Mouse (Mus musculus) left cerebral cortex, postnatal 25 days (tissue): ENCODE measurements around the gene Sox6. TPM values are rescaled to one million over a fixed set of nuclear protein-coding genes. Genes with fewer than 3 reads are reported as not detected.

Source experiments
- DNase-seq, 2 experiments: peaks; one replicate each; pipeline ENCODE4 v3.0.0; 2022; ENCODE audit warnings: low spot score in 2 of 2, mixed read lengths in 1 of 2
- intact Hi-C: fragments of 180-260 bp; cut with DNase I; formaldehyde crosslinking; loops from one replicate; pipeline ENCODE4 v1.15.1; 2025
- total RNA-seq, 2 experiments: library from RNA; stranded (reverse); gene quantifications; 2 replicates each; pipeline ENCODE4 v1.2.3; 2021

The Sox6 gene
- total RNA-seq, 2 experiments from 2014 or later, result 25.7 to 33.0 TPM

- intact Hi-C loops, result no loop called here
- DNase-seq, result no peak
Observed at GRCm38 (mm10) chr7:115903931-115904797, 134.4 kb downstream of the Sox6 start.

- intact Hi-C loops, result no loop called here
- no peak for DNase-seq
Observed at GRCm38 (mm10) chr7:115903368-115903767, 135.2 kb downstream of the Sox6 start.

GRCm38 (mm10) chr7:115895831-115896230 lies 142.8 kb downstream of the Sox6 start:
- intact Hi-C loops, result no loop called here
- DNase-seq, result no peak

- intact Hi-C loops, result no loop called here
- DNase-seq, result no peak
Observed at GRCm38 (mm10) chr7:115895028-115895671, 143.4 kb downstream of the Sox6 start.

GRCm38 (mm10) chr7:115891482-115891881 lies 147.1 kb downstream of the Sox6 start:
- DNase-seq, result no peak
- intact Hi-C loops, result no loop called here

GRCm38 (mm10) chr7:115889926-115890325 lies 148.7 kb downstream of the Sox6 start:
- intact Hi-C loops, result no loop called here
- DNase-seq, result no peak

GRCm38 (mm10) chr7:115888561-115888960 lies 150.0 kb downstream of the Sox6 start:
- intact Hi-C loops, result no loop called here

GRCm38 (mm10) chr7:115888120-115888519 lies 150.5 kb downstream of the Sox6 start:
- DNase-seq, result no peak
- intact Hi-C loops, result no loop called here

More at GRCm38 (mm10) chr7:115888561-115888960, 150.0 kb downstream of the Sox6 start:
- DNase-seq, result no peak

GRCm38 (mm10) chr7:115872903-115873302 lies 165.7 kb downstream of the Sox6 start:
- intact Hi-C loops, result no loop called here
- no peak for DNase-seq

GRCm38 (mm10) chr7:115868504-115868903 lies 170.1 kb downstream of the Sox6 start:
- intact Hi-C loops, result no loop called here
- no peak for DNase-seq

- no peak for DNase-seq
- intact Hi-C loops, result no loop called here
Observed at GRCm38 (mm10) chr7:115867518-115868270, 170.9 kb downstream of the Sox6 start.

GRCm38 (mm10) chr7:115866698-115867500 lies 171.7 kb downstream of the Sox6 start:
- DNase-seq, result no peak
- intact Hi-C loops, result no loop called here

- intact Hi-C loops, result no loop called here
- peak in 1 of 2 experiments; percentile 4 for DNase-seq
Observed at GRCm38 (mm10) chr7:115865979-115866697, 172.5 kb downstream of the Sox6 start.

GRCm38 (mm10) chr7:115865231-115865630 lies 173.4 kb downstream of the Sox6 start:
- DNase-seq, result no peak
- intact Hi-C loops, result no loop called here

GRCm38 (mm10) chr7:115864411-115864810 lies 174.2 kb downstream of the Sox6 start:
- intact Hi-C loops, result no loop called here
- no peak for DNase-seq

- no peak for DNase-seq
- intact Hi-C loops, result no loop called here
Observed at GRCm38 (mm10) chr7:115859691-115860401, 178.8 kb downstream of the Sox6 start.

- intact Hi-C loops, result no loop called here
- DNase-seq, result no peak
Observed at GRCm38 (mm10) chr7:115851131-115851530, 187.5 kb downstream of the Sox6 start.

- intact Hi-C loops, result no loop called here
Observed at GRCm38 (mm10) chr7:115845791-115846366, 192.7 kb downstream of the Sox6 start.

More at GRCm38 (mm10) chr7:115845791-115846366, 192.7 kb downstream of the Sox6 start:
- DNase-seq, result no peak
